Mouse (Mus musculus) macrophage (primary cell): ENCODE measurements around the gene Gm49380. TPM values are rescaled to one million over a fixed set of nuclear protein-coding genes. Genes with fewer than 3 reads are reported as not detected.

Experiments used
- H3K27ac ChIP-seq: fragments of 350-480 bp; formaldehyde crosslinking; 2 replicates; pipeline ENCODE4 v1.9.0; 2021
- H3K36me3 ChIP-seq: fragments of 350-480 bp; formaldehyde crosslinking; 2 replicates; pipeline ENCODE4 v1.9.0; 2021; ENCODE audit errors: inconsistent target
- H3K4me3 ChIP-seq: fragments of 350-480 bp; formaldehyde crosslinking; 2 replicates; pipeline ENCODE4 v1.9.0; 2021; ENCODE audit errors: inconsistent target
- H3K79me2 ChIP-seq: fragments of 350-480 bp; formaldehyde crosslinking; 2 replicates; pipeline ENCODE4 v1.9.0; 2021; ENCODE audit errors: inconsistent target
- WGBS: methylation state at CpG from one replicate; pipeline ENCODE4 v1.1.7; 2026; ENCODE audit warnings: inconsistent platforms; ENCODE audit not compliant: missing documents; 5-methylcytosine and 5-hydroxymethylcytosine counted together
- polyA plus RNA-seq: library from polyadenylated mRNA; stranded (reverse); fragments of 250-400 nt; gene quantifications from 3 replicates; pipeline ENCODE4 v1.2.4, GENCODE M21; 2018; ENCODE audit warnings: inconsistent platforms

Gene Gm49380
- polyA plus RNA-seq, 1 experiment from 2014 or later, result 0.06 TPM

DNA sequence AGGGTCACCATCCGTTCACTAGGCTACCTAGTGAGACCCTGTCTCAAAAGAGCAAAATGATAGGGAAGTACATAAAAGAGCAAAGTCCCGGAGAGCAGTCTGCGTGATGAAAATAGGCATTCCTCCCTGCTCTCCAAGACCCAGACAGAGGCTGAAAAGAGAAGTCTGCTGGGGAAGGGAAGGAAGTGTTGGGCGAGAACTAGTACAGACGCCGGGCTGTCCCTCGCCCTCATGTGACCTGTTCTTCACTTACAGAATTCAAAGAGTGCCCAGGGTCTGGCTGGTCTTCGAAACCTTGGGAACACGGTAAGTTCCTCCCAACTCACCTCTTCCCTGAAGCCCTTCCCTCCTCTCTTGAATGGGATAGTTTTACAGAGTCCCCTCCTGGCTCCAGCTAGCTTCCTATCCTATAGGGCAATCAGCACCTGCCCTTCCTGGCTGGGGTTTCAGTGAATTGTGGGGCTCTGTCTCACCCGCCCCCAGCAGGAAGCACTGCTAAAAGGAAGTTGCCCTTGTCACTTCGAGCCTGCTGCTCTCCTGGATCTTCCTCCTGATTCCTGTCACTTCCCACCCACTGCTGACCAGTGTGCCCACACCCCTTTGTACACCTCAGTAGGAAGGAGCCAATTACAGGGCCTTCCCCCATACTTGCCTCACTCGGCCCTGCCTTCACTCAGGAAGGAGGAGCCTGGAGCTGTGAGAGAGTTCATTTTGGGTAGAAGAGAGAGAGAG is 24.3 kb downstream of the Gm49380 start:
- Histone ChIP-seq H3K79me2 (no peaks in the 10 kb centered on the region), H3K27ac (peak overlapping the region; percentile 89), H3K4me3 (no peak overlapping the region; the same call in 1 of the 2 replicates), H3K36me3 (peaks cover 7% of the 10 kb centered on the region; the same call in 1 of the 2 replicates)
- WGBS, result 2% methylated on average over 12 of the region's 12 CpGs

- H3K4me3 ChIP-seq, result no peak overlapping the region
- 24% methylated on average over 15 of the region's 15 CpGs for WGBS
- H3K36me3 ChIP-seq, result peaks cover 7% of the 10 kb centered on the region; the same call in 1 of the 2 replicates
- no peaks in the 10 kb centered on the region for H3K79me2 ChIP-seq
- peak overlapping the region; percentile 89 for H3K27ac ChIP-seq
Observed at GRCm38 (mm10) chr9:44087761-44088455, 25.4 kb downstream of the Gm49380 start.

DNA sequence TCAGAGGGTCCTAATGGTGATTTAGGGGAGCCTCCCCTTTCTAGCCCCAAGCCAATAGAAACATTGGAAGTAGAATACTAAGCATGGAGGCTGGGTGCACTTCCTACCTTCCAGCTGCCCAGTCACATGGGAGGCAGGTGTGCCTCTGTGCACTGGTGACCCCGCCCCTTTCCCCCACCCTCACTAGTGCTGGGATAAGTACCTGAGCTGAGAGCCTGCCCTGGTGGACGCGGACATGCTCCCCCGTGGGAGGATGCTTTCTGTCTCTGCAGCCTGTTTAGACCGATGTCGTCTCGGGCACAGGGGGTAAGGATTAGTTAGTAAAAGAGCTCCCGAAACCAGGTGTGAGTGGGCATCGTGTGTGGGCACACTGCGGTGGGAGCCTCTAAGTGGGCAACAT is 26.3 kb downstream of the Gm49380 start:
- Histone ChIP-seq H3K4me3 (no peak overlapping the region), H3K36me3 (peaks cover 2% of the 10 kb centered on the region; the same call in 1 of the 2 replicates), H3K79me2 (no peaks in the 10 kb centered on the region), H3K27ac (no peak overlapping the region)
- WGBS, result 94% methylated on average over 10 of the region's 10 CpGs

DNA sequence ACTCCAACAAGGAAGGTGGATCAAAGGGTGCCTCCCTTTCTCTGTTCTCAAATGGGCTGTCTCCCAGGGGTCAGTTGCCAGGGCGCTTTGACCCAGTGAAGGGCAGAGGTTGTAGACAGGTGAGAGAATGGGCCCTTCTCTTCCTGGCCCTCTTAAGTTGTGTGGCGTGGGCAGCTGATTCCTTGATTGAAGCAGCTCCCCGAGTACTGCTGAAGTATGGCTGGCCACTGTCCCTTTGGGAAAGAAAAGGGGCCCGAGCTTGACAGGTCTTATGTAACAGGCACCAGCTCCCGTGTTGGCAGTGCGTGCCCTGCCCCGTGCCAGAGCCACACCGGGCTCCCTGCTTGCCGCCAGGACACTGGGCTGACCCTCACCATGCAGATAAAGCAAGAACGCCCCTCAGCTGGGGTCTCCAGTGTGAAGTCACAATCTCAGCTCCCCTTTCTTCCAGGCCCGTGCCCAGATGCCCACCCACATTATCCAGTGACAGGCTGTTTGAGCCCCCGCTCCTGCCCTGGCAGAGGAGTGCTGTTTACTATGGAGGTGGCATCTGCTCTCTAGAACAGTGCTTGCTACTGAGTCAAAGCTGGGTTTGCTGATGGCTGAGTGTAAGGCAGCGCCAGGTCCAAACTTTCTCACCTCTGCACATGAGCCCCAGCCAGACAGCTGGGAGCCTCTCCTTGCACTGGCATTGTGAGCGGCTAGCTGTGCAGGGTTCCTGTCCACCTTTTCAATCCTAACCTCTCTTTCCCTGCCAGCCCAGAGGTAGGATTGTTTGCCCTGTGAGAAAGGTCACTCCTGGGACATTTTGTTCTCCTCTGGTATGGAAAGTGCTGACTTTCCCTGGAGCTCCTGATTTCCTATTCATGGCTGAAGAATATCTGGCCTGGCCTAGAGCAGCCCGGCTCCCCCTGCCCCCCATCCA is 27.3 kb downstream of the Gm49380 start:
- WGBS, result 94% methylated on average over 15 of the region's 15 CpGs
- Histone ChIP-seq H3K4me3 (no peak overlapping the region), H3K79me2 (no peaks in the 10 kb centered on the region), H3K27ac (no peak overlapping the region), H3K36me3 (no peaks in the 10 kb centered on the region)

GRCm38 (mm10) chr9:44085276-44085675 is 28.0 kb downstream of the Gm49380 start:
- no peaks in the 10 kb centered on the region for H3K79me2 ChIP-seq
- no peaks in the 10 kb centered on the region for H3K36me3 ChIP-seq
- WGBS, result 22% methylated on average over 10 of the region's 10 CpGs
- H3K4me3 ChIP-seq, result peak overlapping the region; percentile 6; the same call in 1 of the 2 replicates
- no peak overlapping the region for H3K27ac ChIP-seq

DNA sequence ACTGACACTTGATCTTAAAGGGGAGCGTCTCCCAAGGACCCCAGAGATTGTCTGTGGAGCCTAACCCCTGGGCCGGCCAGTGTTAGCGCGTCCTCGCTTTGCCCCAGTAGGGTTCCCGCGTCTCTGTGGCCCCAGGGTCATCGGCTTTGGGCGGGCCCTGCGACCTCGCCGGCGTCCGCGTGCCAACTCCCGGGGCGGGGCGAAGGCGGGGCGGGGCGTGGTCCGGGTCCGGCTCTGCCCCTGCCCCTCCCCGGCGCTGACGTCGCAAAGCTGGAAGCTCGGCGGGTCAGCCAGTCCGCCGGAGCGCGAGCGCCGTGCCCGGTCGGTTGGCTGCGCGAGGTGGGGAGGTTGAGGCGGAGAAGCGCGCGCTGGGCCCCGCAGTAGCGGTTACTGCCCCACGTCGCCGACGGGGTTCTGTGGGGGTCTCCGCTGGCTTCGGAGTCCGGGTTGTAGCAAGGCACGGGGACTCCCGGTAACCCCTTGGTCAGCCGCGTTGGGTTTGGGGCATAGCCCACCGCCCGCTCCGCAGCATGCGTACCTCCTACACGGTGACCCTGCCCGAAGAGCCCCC is 28.6 kb downstream of the Gm49380 start:
- 1% methylated on average over 51 of the region's 62 CpGs for WGBS
- Histone ChIP-seq H3K36me3 (no peaks in the 10 kb centered on the region), H3K27ac (no peak overlapping the region), H3K79me2 (no peaks in the 10 kb centered on the region), H3K4me3 (peak overlapping the region; percentile 19)

DNA sequence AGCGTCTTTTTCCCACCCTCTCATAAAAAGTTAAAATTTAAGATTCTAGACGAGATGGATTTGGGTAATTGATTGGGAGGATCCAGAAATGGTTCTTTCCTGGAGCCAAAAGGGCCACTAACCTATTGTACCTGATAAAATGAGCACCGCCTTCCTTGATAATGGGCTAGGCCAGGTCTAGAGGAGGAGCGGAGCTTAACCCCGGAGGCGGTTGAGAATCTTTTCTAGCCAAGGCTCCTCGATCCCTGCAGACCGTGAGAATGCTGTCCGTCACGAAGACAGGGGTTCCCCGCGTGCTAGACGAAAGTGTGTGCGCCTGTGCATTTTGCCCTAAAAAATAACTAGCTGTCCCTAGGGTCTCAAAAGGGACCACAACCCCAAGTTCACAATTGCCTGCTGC is 29.1 kb downstream of the Gm49380 start:
- WGBS, result 3% methylated on average over 13 of the region's 14 CpGs
- Histone ChIP-seq H3K79me2 (no peaks in the 10 kb centered on the region), H3K4me3 (peak overlapping the region; percentile 19; the same call in 1 of the 2 replicates), H3K36me3 (no peaks in the 10 kb centered on the region), H3K27ac (no peak overlapping the region)

GRCm38 (mm10) chr9:44083392-44084121 is 29.7 kb downstream of the Gm49380 start:
- H3K36me3 ChIP-seq, result no peaks in the 10 kb centered on the region
- H3K79me2 ChIP-seq, result no peaks in the 10 kb centered on the region
- no peak overlapping the region for H3K27ac ChIP-seq
- WGBS, result 21% methylated on average over 22 of the region's 23 CpGs
- H3K4me3 ChIP-seq, result peak overlapping the region; percentile 19; the same call in 1 of the 2 replicates

DNA sequence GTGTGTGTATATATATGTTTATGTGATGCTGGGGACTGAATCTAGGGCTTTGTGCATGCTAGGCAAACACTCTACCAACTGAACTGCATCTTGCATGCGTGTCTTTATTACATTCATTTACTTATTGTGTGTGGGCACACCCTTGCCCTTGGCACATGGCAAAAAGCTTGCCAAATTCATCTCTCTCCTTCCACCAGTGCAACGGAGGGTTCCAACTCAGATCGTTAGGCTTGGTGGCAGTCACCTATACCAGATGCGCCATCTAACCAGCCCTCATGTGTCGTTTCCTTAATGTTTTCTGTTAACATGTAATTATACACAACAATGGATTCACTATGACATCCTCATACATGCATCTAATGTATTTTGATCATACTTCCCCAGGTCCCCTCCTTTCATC is 31.0 kb downstream of the Gm49380 start:
- H3K4me3 ChIP-seq, result no peak overlapping the region
- WGBS, result 94% methylated on average over 5 of the region's 5 CpGs

DNA sequence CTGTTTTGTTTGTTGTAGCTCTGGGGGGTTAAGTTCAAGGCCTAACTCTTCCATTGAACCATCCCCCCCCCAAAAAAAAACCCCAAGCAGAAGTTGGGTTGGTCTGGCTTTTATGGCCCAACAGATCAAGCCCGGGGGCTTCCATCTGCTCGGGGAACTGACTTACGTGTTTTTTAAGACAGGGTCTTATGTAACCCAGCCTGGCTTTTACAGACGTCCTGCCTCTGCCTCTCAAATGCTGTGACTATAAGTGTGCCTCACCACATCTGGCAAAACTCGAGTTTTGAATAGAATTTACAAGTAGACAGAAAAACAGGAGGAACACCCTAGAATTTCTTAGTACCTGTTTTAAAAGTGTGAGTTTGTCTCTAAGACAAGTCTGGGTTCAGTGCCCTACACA is 31.7 kb downstream of the Gm49380 start:
- 68% methylated on average over 5 of the region's 5 CpGs for WGBS
- no peak overlapping the region for H3K4me3 ChIP-seq
- H3K36me3 ChIP-seq, result no peaks in the 10 kb centered on the region
- H3K27ac ChIP-seq, result no peak overlapping the region
- H3K79me2 ChIP-seq, result no peaks in the 10 kb centered on the region

More for the DNA sequence above, 31.0 kb downstream of the Gm49380 start:
- Histone ChIP-seq H3K36me3 (no peaks in the 10 kb centered on the region), H3K27ac (no peak overlapping the region), H3K79me2 (no peaks in the 10 kb centered on the region)

- Histone ChIP-seq H3K27ac (no peak overlapping the region), H3K4me3 (no peak overlapping the region), H3K36me3 (no peaks in the 10 kb centered on the region), H3K79me2 (no peaks in the 10 kb centered on the region)
- WGBS, result 96% methylated on average over 5 of the region's 5 CpGs
Observed at GRCm38 (mm10) chr9:44080953-44081352, 32.3 kb downstream of the Gm49380 start.

- Histone ChIP-seq H3K27ac (no peak overlapping the region), H3K4me3 (no peak overlapping the region), H3K36me3 (no peaks in the 10 kb centered on the region), H3K79me2 (no peaks in the 10 kb centered on the region)
- WGBS, result 62% methylated on average over 10 of the region's 10 CpGs
Observed at GRCm38 (mm10) chr9:44079997-44080780, 33.1 kb downstream of the Gm49380 start.
